Mouse (Mus musculus): ENCODE measurements at regions not wholly inside any gene's neighbourhood (a gene's known extent, or its start where the extent isn't known, plus 50 kb on each side); places are given as distances from the start of the nearest gene placed in this dataset.

DNA sequence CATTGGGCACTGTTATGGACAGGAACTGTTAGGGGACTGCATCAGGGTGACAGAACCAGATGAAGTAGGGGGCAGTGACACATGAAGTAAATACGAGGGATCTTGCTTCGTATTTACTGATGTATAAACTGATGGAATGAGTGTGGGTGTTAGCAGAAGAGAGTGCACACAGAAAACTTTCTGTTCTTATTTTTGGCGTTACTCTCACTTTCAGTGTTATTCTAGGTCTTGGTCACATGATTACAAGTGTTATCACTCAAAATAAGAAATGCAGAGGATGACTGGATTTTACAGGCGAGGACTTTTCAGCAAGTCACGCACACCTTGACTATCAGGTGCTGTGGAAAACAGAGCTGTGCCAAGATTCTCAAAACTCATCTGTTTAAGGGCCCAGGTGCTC is 185.6 kb upstream of the Arhgap24 start:
- DNase-seq = no peak

DNA sequence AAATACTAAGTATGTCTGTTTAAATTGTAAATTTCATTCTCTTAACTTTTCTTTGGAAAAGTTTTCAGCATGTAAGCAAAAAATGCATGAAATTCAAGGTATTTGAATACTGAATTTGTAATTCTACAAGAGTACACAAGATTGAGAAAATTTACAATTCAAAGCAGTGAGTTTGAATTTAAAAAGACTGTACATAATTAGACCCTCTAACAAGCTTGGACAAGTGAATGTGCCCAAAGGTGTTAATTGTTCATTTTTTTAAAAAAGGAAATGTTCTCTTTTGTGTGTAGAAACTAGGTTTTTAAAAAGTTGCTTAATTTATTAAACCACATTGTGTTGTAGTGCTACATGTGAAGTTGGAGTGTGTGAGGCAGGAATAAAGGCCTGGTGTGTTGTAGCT is 174.9 kb upstream of the Arhgap24 start:
- DNase-seq = no peak

DNA sequence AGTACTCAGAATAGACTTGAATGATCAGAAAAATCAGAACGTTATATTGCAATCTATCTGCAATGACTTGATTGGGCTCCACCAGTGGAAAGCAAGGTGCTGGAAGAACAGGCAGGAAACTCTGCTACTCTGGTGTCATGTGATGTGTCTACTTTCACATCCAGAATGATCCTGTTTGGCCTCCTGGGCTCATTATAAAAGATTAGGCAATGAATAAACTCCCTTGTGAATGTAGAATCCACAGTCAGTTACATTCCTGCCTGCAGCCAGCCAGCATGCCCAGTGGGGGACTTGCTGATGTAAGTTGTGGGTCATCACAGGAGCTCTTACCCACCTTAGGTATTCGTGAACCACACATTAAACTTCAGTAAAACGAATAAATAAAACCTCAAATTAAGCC is 174.5 kb upstream of the Arhgap24 start:
- DNase-seq = no peak

DNA sequence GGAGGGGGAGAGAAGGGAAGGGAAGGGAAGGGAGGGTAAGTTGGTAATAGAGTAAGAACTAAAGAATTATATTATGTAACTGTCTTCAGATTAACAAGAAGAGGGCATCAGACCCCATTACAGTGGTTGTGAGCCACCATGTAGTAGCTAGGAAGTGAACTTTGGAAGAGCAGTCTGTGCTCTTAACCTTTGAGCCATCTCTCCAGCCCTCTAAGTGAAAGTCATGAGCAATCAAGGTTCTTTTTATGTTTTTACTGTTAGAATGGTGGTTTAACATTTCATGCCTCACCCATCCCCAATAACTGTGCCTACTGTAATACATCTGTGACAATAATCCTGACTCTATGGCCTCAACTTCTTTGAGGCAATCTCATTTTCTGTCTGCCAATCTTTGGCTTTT is 169.6 kb upstream of the Arhgap24 start:
- DNase-seq = no peak

DNA sequence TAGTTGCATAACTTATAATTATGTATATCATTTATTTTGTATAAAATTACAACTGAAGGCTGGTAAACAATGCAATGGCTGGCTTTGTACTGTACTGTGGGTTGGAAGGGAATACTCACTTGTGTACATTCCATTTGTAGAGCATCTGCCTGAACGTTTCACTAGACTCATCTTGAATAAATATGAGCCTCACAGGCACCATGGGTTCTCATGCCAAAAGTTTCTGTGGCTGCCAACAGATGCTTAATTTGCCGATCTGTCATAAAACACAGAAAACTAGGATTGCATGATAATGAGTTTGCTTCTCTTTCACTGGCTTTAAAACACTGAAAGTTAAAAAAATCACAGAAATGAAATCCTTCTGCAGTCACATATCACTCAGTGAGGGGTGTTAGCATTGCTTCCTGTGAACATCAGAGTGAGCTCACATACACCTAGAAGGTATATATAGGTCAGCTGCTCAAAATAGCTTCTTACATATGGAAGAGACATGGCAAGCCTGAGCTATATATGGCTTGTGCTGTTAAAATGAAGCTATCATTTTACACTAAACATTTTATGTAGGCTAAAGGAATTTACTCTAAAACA is 152.9 kb upstream of the Arhgap24 start:
- DNase-seq = no peak

DNA sequence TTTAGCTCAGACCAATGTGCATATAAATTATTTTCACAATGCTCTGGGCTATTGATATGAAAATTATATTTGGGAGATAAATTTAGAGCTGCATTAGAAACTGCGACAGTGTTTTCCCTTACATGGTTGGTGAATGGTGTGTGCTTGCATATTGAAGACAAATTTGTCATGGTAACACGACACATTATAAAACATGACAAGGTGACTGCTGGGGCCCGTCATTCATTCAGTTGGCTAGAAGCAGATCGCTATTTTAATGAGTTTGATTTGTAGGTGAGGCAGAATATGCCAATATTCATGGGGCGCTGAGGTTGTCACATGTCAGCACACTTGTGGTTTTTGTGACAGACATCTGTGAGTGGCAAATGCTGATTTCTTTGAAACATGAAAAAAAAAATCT is 147.3 kb upstream of the Arhgap24 start:
- DNase-seq = no peak

DNA sequence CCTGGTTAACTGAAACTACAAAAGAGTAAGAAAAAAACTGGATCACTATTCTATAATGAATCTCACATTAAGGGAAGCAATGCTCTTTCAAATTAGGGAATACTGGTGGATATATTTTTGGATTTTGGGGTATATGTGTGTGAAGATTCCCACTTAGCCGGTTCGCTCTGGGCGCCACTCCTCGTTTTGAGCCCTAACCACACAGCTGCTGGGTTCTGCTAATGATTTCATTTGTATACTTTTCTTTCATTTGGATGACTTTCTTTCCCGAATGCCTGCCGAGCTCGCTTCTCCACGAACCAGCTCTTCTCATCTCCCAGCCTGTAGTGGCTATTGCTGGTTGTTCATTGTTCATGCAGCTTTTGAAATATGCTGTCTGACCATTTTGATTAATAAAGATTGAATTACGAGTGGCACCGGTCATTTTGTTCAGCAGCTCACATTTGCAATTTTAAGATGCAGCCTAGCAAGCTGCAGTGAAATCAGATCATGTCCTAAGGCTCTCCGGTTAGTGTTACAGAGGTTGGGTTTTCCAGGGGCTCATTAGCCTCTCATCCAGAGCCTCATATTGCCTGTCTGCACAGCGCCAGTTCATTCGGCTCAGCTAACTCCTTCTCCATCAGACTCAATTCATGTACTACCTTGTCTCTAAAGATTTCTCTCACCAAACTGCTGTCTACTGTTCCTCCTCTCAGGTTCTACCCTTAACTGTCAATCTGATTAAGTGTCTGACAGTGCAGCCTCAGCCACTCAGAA is 146.6 kb upstream of the Arhgap24 start:
- DNase-seq = no peak

DNA sequence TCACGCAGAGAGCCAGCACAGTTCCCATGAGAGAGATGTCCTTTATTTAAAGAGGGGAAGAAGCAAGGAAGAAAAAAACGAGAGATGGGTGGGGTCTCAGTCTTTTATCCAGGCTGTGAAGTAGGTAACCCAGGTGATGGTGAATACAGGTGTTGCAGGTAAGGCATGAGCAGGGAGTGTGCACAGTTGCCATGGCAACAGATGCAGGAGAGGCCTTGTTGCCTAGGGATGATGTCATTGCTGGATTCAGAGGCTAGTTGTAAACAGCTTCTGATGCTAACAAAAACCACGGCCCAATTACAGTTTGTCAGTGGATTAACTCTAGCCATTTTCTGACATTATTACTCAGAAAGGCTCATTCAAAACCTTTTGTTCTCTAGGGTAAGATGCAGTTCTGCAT is 114.7 kb upstream of the Arhgap24 start:
- DNase-seq = no peak

DNA sequence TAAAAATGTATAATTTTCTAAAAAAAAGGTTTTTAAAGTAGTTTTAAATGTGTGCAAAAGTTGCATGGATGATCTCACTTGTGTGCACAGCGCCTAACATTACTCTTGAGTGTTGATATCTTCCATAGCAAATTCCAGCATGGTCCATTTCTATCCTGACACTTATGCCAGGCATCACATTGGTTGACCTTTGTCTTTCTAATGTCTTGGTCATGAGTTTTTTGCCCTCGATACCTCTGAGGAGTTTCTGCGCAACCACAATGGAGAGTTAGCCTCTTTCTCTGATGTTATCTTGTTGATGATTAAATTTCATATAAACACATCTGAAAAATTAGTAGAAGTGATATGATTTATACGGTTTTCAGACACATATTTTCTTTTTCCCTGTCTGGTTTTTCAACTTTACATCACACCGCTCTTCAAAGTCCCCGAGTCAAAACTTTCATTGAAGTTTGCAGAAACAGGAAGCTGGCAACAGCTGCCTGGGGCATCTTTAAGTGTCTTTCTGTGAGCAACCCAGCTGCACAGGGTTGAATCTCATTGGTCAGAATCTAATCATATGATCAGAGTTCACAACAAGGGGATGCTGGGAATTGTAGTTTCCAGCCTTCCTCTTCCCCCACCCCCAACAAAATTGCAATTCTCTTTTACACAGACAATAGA is 107.8 kb upstream of the Arhgap24 start:
- DNase-seq = no peak

DNA sequence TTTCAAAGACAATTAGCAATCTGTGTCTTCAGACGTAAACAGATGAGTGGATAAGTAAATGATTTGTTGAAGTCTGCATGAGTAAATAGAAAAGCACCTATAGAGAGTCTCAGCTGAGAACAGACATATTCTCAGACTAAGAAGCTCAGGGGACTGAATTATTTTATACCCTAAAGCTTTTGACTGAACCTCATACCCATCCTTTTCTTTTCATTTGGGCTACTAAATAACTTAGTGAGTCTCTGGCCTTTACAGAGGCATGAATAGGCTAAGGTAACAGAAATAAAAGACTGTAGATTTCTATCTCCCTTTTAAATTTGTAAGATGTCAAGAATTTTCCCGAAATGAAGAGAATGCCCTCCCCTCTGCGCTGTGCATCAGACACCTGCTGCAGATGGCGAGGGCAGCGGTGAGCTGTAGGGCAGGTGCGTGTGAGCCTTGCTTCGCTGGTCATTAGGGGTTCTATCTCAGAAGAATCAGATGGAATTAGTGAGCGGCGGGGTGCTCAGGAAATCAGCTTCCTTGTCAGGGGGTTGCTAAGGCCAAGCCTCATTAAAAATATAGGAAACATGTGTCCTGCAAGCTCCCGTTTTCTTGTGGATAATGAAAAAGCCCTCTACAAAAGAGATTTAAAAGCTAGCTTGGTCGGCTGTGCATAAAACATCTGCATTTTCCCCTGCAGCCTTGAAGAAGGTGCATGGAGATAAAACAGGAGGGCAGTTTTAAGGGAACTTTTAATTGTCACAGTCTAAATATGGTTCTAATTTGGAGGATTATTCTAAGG is 107.0 kb upstream of the Arhgap24 start:
- DNase-seq = no peak

DNA sequence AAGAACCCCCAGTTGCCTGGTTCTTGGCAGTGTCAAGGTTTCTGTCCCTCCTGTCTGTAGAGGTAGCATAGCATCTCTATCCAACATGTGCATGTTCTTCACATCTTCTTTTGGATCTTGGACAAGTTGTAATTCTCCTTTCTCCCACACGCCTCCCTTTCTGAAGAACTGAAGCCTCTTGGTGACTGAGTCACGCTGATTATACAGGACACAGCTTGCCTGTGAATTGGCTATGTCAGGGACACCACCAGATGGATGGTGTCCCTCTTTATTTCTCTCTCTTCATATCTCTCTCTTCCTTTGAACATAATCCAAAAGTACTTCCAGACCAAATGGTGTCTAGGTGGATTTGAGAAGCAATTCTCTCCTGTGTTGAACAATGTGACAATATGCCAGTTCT is 105.9 kb upstream of the Arhgap24 start:
- DNase-seq = no peak

DNA sequence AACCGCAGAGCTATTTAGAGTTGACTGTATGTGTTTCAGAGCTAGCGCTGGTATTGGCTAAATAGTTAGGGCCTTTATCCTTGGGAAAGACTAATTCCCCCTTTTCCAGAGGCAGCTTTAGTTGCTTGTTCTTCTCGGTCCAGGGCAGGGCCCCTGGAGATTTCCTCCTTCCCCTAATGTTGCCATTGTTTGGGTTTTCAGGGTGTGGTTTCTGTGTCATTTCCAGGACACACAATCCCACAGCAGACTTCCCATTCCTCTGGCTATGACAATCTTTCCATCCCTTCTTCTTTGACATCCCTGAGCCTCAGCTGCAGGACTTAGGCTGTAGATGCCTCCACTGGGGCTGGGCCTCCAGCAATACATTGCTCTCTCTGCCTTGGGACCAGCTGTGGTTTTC is 87.2 kb upstream of the Arhgap24 start:
- no peak for DNase-seq

DNA sequence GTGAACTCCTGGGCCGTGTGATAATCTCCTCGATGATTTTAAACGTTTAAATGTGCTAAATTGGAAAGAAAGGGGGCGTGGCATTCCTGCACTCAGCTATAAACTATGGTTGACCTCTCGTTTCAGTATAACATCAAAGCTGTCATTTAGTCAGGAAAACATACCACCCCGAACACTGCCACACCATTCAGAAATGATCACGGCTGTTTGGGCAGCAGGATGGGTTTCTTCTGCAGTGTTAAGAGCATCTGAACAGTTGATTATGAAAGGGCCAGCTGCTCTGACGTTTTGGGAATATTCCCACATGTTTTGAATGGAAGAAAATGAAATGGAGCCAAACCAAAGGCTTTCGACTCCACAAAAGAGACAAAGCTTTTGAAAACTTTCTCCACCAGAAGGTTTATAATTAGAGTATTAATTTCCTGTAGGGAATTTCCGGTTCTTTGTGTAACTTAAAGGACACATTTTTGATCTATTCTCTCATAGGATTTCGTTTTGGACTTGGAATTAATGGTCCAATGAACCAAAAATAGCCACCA is 85.5 kb upstream of the Arhgap24 start:
- DNase-seq = no peak

DNA sequence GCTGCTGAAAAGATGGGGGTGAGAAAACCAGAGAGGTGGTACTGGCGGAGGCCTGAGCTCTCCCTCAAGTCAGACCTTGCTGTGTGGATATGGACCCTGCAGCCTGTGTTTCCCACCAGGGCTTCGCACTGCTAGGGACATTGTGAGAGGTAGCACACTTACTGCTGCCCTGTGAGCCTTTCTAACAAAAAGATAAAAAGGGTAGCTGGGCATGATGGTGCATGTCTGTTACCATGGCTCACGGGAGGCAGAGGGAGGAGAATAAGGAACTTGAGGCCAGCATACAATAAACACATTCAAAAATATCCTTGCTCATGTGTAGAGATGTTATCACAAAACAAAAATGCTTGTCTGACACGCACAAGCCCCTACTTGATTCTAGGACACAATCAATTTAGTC is 82.2 kb upstream of the Arhgap24 start:
- DNase-seq = no peak

DNA sequence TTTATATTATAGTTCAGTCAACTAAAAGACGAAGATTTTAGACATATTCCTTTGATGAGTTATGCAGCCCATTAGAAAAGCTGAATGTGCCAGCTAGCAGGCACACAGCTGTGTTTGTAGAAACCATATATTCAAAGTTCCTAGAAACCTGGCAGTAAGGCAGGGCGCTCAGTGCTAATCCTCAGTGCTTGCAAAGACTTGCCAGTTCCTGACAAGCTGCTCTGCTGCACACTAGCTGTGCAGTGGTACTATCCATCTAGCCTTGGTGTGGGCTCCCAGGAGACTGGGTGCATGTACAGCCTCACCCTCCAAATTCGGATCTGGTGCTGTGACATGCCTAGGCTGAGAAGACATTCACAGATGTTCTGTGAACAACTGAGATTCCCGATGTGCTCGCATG is 63.5 kb upstream of the Arhgap24 start:
- no peak for DNase-seq

DNA sequence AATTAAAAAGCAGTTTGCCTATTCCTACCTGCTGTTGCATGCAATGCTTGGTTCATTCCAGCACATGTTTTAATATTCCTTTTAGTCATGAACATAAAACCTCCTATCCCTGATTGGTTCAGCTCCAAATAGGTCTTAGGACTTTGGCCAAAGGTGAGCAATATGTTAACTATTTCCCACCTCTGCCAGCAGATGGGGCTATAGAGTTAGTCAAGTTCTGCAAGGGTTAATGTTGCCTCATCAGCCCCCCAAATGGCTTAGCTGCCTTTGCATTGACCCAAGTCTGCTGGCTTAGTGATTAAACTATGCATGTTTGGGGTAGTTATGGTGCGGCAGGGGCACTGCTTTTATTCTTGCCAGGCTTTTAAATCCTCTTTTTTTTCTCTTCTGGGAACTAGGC is 62.1 kb upstream of the Arhgap24 start:
- DNase-seq = peak; percentile 4

DNA sequence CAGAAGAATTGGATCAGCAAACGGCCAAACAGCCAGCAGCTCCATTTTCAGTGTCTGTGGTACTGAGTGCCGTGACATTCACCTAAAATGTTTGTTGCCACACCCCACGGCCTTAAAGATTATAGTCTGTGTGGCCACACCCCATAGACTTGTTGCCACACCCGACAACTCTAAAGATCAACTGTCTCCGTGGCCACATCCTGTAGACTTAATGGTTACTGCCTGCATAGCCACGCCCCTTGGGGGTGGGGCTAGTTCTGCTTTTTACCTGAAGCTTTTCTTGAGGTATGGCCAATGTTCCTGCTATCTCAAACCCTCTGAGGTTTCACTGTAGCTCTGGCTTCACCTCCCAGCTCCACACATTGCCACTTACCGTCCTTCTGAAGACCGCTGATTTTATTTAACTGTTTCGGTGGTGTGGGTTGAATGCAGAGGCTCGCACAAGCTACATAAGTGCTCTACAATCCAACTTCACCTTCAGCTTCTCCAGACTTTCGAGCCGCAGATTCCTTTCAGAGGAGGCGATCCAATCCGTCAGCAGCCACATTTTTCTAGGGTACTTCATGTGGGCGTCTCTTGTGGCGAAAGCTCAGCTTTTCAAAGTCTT is 56.5 kb upstream of the Arhgap24 start:
- DNase-seq = no peak

DNA sequence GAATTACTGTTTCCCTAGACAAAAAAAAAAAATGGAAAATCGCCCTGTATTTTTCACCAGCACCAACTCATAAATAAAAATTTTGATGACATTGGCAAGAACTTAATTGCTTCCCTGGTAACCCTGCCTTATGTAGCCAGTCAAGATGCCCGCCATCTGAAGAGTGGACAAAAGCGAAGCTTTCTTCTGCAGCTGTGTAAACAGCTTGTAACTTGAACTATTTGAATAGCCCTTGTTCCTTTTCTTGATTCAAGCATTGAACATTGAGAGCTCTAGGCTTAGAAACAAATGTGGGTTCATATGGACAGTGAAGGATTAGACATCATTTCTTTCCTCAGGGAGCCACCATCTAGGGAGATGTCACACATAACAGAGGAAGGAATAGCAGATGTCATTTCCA is 52.9 kb upstream of the Arhgap24 start:
- no peak for DNase-seq
